Mouse (Mus musculus) retina, adult 2 months (tissue): ENCODE measurements around the gene Srd5a3.

Experiments used
- DNase-seq: peaks from one replicate; pipeline ENCODE4 v3.0.0-alpha.2; 2012; ENCODE audit warnings: low read depth, low spot score

Gene Srd5a3

DNA sequence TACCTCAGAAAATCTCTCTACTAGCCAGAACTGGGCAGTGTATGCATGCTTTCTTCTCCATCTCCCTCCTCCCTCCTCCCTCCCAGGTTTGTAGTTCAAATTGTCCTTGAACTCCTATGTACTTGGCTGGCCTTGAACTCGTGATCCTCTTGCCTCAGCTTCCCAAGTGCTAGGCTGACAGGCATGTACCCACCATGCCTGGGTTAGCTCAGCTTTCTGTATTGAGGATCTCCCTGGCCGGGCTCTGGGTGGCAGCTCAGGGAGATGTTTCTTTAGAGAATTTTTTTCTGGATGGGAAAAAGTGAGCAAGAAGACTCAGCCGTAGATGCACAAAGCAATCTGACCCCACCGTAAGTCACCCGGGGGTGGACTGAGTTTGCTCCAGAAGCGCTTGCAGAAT lies 12.9 kb downstream of the Srd5a3 start:
- DNase-seq, result no peak

DNA sequence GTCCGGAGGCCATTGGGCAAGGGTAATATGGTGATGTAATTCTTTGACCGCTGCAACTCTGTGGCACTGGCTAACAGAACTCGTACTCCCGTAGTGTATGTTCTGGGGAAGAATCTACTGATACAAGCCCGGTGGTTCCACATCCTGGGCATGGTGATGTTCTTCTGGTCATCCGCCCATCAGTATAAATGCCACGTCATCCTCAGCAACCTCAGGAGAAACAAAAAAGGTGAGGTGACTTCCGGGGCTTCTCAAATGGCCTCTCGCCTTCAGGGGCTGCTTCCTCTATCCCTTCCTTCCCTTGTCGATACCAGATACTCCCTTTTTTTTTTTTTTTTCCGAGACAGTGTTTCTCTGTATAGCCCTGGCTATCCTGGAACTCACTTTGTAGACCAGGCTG lies 13.4 kb downstream of the Srd5a3 start:
- no peak for DNase-seq

DNA sequence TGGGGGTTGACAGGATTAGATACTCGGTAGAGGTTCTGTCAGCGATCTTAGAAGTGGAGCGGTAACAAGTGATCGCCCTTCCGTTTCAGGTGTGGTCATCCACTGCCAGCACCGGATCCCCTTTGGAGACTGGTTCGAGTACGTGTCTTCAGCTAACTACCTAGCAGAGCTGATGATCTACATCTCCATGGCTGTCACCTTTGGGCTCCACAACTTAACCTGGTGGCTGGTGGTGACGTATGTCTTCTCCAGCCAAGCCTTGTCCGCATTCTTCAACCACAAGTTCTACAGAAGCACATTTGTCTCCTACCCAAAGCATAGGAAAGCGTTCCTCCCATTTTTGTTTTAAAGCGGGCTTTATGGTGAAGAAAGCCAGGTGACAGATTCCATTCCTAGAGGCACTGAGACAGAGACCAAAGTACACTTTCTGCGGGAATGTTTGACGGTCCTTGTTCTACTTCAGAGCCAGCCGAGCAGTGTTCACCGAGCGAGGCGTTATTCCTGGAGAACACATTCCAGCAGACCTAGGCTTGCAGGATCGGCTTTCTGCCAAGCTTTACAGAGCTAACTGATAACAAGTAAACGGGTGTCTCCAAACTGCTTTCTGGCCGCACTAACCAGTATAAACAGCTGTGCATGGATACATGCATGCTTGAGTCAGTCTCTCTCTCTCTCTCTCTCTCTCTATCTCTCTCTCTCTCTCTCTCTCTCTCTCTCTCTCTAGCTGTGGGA lies 14.5 kb downstream of the Srd5a3 start:
- DNase-seq, result no peak

DNA sequence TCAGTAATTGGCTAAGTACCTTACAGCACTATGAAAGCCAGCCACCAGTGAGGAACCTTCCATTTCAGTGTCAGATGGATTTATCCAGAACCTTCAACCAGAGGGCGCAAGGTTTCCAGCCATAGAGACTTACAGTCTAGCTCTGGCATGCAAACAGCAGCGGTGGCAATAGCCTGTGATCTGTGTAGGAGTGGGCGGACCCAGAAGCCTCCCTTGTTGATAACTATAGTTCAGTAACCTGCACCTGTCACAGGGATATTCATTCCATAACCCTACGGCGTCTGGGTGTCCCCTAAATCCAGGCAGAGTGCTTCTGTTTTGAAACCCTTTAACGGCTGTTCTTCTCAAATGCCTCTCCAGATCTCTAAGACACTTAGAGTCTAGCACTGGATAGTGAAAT lies 19.5 kb downstream of the Srd5a3 start:
- DNase-seq, result no peak

DNA sequence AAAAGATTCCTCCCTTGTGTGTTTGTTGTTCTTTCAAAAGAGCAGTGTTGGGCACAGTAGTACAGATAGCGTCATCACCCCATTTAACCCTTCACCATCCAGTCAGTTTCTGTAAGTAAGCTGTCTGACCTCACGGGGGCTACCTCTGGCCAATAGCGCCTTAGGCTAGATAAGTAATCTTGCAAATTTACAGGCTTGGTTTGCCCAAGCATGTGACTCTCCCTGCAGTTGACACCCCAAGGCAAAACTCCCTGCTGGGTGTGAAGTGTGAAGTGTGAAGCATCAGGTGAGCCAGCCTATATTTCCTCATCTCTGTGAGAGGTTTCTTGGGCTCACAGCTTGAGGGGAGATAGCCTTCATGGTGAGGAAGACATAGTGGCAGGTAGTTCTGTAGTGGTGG lies 20.0 kb downstream of the Srd5a3 start:
- no peak for DNase-seq

DNA sequence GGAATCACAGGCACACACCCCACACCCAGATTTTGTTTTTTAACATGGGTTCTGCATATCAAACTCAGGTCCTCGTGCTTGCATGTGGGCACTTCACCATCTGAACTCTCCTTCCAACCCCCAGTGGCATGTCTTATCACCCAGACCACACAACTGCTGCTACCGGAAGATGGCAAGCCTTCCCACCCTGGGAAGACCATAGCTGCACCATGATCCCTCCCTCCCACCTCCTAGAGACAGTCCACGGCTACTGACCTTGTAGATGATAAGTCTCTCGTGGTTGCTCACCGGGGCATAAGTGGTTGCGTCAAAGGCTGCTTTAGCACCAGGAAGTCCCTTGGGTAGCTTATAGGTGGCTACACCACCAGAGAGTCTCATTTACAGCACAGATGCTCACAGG lies 21.4 kb downstream of the Srd5a3 start:
- no peak for DNase-seq

DNA sequence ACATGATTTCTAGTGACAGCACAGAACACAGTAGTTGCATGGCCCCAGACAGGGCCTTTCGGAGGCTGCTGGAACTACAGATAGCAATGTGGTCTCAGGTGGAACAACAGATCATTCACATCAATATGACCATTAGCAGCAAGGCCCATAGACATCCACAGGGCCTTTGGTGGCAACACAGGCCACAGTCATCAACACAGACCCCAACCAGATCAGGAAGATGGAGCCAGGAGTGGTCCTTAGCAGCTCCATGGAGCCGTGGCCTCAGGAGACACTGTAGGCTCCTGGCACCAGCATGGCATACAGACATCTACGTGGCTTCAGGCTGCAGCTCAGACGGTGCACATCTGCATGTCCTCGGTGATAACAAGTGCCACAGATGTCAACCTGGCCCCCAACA lies 22.9 kb downstream of the Srd5a3 start:
- DNase-seq, result no peak

DNA sequence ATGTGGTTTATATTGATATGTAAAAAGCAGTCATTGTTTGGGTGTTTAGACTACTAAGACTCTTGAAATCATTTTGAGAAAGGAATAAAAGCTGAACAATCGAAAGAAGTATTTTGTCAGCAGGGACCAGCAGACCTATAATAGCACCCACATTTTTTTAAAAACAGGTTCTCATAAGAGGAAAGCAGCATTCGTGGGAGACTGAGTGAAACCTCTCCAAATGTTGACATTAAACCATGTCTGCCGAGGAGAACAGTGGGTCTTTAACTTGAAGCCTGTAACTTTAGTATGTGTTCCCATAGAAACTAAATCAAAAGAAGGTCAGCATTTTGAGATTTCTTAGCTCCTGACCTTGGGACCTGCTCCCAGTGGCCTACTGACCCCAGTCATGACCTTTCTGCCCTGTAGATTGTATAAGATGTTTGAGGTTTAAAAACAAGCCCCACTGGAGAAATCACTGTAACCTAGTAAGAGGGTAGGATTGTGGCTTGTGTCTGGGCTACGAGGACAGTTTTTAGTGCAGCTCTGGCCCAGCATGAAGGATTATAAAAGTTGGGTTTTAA lies 23.8 kb downstream of the Srd5a3 start:
- no peak for DNase-seq

DNA sequence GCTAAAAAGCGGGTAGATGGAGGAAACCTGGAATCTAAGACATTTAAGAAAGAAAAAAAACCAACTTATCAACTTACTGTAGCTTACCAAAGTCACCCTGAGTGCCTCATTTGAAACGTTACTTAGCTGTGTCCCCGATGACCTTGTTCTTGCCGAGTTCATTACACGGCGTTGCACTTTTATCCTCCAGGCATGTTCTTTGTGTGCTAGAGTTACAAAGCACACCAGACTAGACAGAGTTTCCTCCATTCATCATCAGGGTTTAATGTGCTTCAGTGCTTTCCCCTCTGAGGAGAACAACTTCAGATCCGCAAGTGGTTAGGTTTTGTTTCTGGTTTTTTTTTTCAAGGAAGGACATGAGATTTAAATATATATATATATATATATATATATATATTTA lies 24.8 kb downstream of the Srd5a3 start:
- no peak for DNase-seq

DNA sequence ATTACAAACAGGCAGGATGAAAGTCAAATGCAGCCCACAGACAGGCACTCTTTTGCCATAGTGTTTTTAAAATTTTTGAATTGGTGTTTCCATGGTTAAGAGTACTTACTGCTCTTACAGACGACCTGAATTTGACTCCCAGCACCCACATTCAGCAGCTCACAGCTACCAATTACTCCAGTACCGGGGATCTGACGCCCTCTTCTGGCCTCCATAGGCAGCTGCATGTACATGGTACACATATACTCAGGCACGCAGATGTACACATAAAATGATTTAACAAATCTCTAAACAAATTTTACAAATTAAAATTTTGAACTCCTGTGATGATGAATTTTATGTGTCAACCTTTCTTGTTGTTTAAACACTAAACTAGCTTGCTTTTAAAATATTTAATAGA lies 30.5 kb downstream of the Srd5a3 start:
- DNase-seq, result no peak

DNA sequence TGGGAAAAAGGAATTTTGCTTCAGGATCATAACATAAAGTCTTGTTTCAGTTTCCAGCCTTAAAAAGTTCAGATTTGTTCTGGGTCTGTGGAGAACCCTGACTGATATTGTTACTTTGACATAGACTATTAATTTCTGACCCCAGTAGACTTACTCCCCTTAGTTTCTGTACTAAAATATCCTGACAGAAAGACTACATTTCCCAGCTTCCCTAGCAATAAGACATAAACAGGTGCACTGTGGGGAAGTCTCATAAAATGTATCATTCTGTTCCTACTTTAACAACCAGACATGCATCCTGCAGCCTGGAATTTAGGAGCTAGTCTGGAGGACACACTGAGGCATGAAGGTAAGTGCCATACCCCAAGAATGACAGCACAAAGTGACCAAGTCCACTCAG lies 31.0 kb downstream of the Srd5a3 start:
- DNase-seq, result no peak

DNA sequence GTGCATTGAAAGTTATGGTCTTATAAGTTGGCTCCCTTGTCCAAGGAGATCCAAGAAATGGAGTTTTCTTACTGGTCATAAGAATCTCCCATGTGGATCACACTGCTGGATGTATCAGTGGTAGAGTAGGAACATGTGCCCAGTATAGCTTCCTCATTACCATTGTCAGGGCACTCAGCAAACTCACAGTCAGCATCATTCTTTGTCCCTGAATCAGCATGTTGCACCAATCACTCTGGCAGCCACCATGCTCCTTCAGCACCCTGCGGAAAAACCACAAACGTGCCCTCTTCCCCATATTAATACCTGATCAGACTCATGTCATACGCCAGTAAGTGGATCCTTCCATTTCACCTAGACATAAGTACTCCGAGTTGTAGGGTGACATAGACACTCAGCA lies 35.0 kb downstream of the Srd5a3 start:
- DNase-seq, result no peak

DNA sequence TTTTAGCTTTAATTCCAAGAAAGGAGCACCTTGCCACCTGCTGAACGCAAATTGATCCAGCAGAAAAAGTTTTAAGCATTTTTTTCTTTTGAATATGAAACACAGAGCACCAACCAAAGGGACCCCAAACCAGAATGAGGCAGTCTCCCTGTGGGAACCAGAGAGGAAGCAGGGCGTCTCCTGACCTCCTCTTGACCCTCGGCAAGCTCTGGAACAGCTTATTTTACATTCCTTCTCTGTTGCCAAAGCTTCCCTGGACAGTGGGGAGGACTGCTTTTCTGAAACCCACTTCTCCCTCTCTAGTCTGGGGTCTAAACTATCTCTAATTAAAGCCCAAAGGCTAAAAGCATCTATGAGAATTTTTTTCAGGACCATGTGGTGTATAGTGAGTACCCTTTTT lies 36.3 kb downstream of the Srd5a3 start:
- no peak for DNase-seq

DNA sequence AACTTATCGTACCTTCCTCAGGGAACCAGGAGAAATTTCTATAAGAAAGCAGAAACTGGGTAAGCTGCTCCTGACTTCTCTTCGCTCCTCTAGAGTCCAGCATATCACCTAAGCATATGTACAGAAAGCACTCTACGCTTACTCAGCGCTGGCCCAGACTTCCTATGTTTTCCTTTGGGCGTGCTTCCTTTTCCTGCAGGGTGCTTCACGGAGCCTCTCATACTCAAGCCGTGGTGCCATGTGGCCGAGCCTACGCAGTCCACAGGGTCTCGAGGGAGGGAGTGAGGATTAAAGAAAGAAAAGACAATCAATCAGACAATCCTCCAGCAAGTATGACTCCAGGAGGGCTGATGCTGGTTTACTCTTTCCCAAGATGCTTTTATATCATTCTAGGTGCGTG lies 36.8 kb downstream of the Srd5a3 start:
- DNase-seq, result no peak

DNA sequence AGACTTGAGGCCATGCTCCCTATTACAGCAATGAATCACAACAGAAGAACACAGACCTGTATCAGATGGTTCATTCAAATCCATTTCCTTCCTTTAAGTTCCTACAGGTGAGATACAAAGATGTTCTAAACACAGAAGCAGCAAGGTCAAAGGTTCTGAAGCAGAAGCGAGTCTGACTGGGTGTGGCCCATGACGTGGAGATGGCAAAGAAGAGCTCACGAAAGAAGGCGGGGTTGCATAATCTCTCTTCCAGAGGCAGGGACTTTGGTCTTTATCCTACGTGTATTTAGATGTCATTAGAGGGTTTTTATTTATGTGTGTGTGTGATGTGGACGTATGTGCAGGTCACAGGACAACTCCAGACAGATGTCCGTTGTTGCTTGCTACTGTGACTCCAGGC lies 37.6 kb downstream of the Srd5a3 start:
- DNase-seq, result no peak

DNA sequence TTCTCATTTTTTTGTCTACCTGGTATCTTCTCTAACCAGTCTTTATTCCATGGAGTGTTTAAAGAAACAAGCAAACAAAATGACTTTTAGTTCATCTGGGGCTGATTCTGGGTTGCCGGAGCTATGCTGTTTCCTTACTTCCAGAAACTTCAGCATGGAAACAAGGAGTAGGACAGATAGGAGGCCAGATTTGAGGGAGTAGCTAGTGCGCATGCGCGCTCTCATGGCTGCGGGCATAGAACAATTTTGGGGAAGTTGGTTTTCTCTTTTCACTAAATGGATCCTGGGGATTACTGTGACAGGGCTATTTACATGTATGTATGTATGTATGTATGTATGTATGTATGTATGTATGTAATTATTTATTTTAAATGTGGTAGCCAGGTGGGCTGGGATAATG lies 39.1 kb downstream of the Srd5a3 start:
- DNase-seq, result no peak

DNA sequence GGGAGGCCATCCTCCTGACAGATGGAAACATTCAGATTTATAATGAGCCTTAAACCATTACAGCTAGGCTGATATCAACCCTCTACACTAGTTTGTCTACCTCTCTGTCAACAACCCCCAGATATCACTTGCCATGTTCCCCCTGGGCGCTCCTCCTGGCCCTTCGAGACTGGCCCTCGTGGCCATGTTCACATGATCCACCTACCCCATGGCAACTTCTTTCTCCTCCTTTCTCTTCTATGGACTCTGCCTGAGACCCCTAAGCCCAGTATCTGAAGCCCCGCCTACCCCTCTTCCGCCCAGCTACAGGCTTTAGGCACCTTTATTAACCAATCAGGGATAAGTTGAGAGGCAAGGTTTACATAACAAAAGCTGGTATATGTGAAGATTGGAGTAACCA lies 39.7 kb downstream of the Srd5a3 start:
- DNase-seq, result no peak

DNA sequence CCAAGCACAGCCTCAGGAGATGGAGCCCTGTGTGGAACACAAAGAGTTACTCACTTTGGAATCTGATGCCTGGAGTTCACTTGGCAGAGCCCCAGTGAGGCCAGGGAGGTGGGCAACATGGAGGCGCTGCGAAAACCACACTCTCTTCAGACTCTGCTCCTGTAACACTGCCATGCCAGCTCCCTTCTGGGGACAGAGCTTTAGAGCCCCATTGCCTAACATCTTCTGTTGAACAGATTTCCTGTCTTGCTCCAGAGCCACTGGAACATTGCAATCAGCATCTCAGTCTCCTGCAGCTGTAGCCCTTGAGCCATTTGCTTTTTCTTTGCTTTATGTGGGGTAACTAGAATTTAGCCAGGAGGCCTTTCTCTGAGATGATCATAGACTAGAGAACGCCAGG lies 42.3 kb downstream of the Srd5a3 start:
- no peak for DNase-seq

DNA sequence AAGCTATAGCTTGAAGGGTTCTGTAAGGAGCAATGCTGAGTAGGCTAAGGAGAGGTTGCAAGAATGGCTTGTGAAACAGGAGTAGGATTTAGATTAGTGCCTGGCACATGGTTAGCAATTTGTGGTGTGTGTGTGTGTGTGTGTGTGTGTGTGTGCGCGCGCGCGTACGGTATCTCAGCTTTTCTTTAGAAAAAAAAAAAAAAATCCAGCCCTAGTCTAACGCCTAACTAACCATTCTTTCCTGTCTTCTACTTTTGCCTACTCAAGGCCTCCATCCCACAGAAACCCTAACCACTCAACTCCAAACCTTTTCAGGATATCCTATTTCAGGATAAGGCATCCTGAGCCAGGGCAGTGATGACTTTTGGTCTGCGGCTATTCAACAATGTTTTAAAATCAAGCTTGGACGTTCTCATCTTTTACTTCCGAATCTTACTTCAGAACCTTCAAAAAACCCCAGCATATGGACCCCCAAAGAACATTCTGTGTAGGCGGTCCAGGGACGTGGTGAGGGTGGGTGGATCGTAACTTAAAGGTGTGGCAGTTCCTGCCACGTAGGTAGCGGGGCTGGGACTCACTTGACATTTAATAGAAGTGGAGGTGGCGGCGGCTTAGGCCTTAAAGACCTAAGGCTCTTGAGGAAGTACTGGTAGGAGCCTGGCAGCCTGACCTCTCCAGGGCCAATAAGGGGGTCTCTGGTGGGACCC lies 43.1 kb downstream of the Srd5a3 start:
- DNase-seq, result peak; percentile 23

DNA sequence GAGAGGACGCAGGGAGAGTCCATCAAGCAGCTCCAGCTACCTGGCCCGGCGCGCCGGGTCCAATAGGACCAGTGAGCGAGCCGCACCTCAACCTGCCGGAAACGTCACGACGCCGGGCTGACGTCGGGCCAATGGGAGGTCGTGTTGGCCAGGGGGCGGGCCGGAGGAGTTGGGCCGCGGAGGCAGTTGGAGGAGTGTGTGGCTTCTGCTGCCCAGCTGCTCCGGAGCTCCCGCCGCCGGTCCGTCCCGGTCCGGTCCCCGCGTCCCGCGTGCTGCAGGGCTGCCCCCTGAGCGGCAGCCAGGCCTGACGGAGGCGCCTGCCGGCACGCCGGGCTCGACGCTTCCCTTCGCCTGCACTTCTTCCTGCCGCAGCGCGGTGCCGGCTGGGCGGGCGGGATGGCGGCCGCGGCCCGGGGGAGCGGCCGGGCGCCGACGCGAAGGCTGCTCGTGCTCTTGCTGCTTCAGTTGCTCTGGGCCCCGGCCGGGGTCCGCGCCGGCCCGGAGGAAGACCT lies 43.7 kb downstream of the Srd5a3 start, which contains the start of gene Tmem165:
Gene Tmem165, plus strand, starts transcription at position 131 of the 512 bp plus-strand sequence.
- peak; percentile 82 for DNase-seq

DNA sequence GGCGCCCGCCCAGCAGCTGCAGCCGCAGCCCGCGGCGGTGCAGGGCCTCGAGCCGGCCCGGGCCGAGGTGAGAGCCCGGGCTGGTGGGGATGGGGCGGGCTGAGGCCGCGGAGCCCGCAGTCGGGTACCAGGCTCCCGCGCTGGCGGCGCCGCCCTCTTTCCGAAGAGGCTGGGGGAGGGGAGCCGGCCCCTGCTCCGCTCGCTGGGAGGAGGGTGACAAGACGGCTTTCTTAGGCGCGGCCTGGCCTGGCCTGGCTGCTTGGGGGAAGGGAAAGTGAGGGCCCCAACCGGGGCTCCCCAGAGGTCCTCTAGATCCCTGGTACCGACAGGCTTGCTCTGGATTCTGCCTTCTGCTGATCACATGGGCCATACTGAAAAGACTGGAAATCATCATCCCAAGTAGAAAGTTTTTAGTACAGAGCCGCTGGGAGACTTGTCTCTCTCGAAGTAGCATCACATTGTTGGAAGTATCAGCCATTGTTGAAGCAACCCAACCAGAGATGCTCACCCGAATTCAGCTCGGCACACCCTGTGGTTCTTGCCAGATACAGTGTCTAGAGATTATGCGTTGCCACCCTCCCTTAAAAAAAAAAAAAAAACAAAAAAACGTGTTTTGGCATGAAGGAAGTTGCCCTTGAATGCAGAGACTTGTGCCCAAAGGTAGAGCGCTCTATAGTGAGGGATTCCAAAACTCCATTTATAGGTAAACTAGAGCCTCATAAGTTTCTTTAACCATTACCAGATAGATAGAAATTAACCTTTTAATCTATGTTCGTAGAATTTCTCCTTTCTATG lies 44.4 kb downstream of the Srd5a3 start:
- DNase-seq, result no peak

DNA sequence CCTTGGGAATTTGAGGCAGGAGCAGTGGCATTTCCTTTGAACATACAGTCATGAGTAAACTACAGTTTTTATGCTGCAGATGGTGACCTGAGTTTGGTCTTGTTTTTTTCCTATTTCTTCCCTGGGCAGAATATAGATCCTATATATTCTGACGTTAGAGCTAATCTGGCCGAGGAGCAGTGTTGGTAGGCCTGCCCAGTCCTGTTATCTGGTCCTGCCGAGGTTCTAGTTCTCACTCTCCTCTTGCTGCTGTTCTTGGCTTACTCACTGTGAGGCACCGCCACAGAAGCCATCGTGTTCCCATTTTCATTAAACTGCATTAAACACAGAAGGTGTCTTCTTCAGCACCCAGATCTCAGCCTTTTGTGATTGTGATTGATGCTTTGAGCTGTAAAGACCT lies 47.8 kb downstream of the Srd5a3 start:
- no peak for DNase-seq
